Mouse (Mus musculus): Measurements from ENCODE around the gene Fnbp1l. TPM values are rescaled to one million over a fixed set of nuclear protein-coding genes. Genes with fewer than 3 reads are reported as not detected.
A peak's percentile ranks its signal among the peaks of the same experiment; 100 is the strongest.

The Fnbp1l gene
- polyA plus RNA-seq, 1 experiment from 2014 or later, result 147 TPM

DNA sequence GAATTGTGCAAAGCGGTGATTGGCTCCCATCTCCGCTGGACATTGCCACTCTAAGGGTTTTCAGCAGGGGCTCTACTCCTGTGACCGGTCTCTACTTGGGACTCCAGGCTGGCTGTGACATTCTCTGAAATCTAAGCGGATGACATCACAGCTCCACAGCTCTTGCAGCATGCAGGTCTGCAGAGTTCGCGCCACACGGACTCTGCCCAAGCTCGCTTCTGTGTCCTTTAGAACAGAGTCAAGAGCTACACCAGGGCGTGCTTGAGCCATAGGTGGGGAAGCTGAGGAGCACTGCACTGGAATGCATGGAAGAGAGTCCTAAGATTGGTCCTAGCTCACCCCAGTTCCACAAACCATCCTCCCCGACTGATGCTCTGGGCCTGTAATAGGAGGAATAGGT is 9.0 kb upstream of the Fnbp1l start:
- H3K9ac ChIP-seq (replicated peaks), result no peak overlapping the region
- H3K4me1 ChIP-seq, result no peaks in the 10 kb centered on the region
- 94% methylated on average over 10 of the region's 10 CpGs for WGBS
- H3K4me3 ChIP-seq (replicated peaks), result no peak overlapping the region
- H3K9me3 ChIP-seq (replicated peaks), result no peaks in the 10 kb centered on the region
- no peaks in the 10 kb centered on the region for H3K27me3 ChIP-seq (replicated peaks)
- no peak for ATAC-seq (ENCODE audit: low FRiP score)
- H3K4me2 ChIP-seq, result no peak overlapping the region
- no peaks in the 10 kb centered on the region for H3K36me3 ChIP-seq
- H3K27ac ChIP-seq (replicated peaks), result no peak overlapping the region

GRCm38 (mm10) chr3:122627846-122628245 is 8.3 kb upstream of the Fnbp1l start:
- H3K27ac ChIP-seq (replicated peaks), result no peak overlapping the region
- H3K4me1 ChIP-seq, result no peaks in the 10 kb centered on the region
- WGBS, result 86% methylated on average over 6 of the region's 6 CpGs
- H3K27me3 ChIP-seq (replicated peaks), result no peaks in the 10 kb centered on the region
- H3K9me3 ChIP-seq (replicated peaks), result no peaks in the 10 kb centered on the region
- H3K4me3 ChIP-seq (replicated peaks), result no peak overlapping the region
- ATAC-seq (ENCODE audit: low FRiP score), result no peak
- H3K9ac ChIP-seq (replicated peaks), result no peak overlapping the region
- H3K36me3 ChIP-seq, result no peaks in the 10 kb centered on the region
- no peak overlapping the region for H3K4me2 ChIP-seq

DNA sequence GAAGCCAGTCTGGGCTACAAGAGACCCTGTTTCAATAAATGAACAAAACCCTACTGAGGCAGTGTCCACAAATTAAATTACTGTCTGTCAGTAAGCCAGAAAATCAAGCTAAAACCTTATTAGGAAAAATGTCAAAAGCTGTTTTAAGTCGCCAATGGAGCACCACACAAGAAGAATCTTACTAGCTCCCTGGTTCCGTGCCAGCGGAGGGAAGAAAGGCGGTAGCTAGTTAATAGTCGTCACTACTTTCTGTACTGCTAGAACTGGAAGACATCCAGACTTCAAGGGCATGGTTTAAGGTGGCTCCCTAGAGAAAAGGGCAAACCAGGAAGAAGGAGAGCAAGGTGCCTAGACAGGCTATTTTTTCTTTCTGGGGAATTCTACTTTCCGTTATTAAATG is 5.1 kb upstream of the Fnbp1l start:
- 53% methylated on average over 6 of the region's 6 CpGs for WGBS
- Histone ChIP-seq H3K4me1 (peaks cover 11% of the 10 kb centered on the region), H3K27ac (replicated peaks) (no peak overlapping the region), H3K4me2 (no peak overlapping the region), H3K9ac (replicated peaks) (no peak overlapping the region), H3K4me3 (replicated peaks) (no peak overlapping the region), H3K27me3 (replicated peaks) (no peaks in the 10 kb centered on the region), H3K36me3 (no peaks in the 10 kb centered on the region), H3K9me3 (replicated peaks) (no peaks in the 10 kb centered on the region)
- ATAC-seq (ENCODE audit: low FRiP score), result no peak

- H3K36me3 ChIP-seq, result no peaks in the 10 kb centered on the region
- peak overlapping the region; percentile 88 for H3K4me2 ChIP-seq
- peak overlapping the region; percentile 96 for H3K4me3 ChIP-seq (replicated peaks)
- H3K9ac ChIP-seq (replicated peaks), result peak overlapping the region; percentile 100
- ATAC-seq (ENCODE audit: low FRiP score), result peak; percentile 46
- no peaks in the 10 kb centered on the region for H3K9me3 ChIP-seq (replicated peaks)
- H3K27me3 ChIP-seq (replicated peaks), result no peaks in the 10 kb centered on the region
- peaks cover 32% of the 10 kb centered on the region for H3K4me1 ChIP-seq
- H3K27ac ChIP-seq (replicated peaks), result peak overlapping the region; percentile 99
- WGBS, result under 1% methylated on average over 21 of the region's 21 CpGs
Observed at GRCm38 (mm10) chr3:122620285-122620931, 893 bp upstream of the Fnbp1l start.

DNA sequence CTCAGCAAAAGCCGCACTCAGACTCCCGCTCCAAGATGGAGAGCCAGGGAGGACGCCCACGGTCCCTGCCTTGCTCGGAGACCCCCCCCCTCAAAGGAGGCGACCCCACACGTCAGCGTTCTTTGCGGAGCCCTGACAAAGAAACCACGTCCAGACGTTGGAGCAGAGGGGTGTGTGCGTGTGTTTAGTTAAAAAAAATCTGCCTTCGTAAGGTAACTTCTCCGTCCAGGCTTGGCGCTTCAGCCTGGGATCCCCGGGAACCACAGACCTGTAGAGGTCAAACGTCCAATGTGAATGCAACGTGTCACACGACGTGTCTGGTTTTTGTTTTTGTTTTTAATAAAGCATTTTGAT is 393 bp upstream of the Fnbp1l start:
- peak overlapping the region; percentile 99 for H3K27ac ChIP-seq (replicated peaks)
- H3K36me3 ChIP-seq, result no peaks in the 10 kb centered on the region
- H3K4me2 ChIP-seq, result peak overlapping the region; percentile 88
- H3K4me1 ChIP-seq, result peaks cover 35% of the 10 kb centered on the region
- no peaks in the 10 kb centered on the region for H3K9me3 ChIP-seq (replicated peaks)
- peak; percentile 80 for ATAC-seq (ENCODE audit: low FRiP score)
- H3K4me3 ChIP-seq (replicated peaks), result peak overlapping the region; percentile 96
- WGBS, result under 1% methylated on average over 20 of the region's 20 CpGs
- peak overlapping the region; percentile 100 for H3K9ac ChIP-seq (replicated peaks)
- H3K27me3 ChIP-seq (replicated peaks), result no peaks in the 10 kb centered on the region

DNA sequence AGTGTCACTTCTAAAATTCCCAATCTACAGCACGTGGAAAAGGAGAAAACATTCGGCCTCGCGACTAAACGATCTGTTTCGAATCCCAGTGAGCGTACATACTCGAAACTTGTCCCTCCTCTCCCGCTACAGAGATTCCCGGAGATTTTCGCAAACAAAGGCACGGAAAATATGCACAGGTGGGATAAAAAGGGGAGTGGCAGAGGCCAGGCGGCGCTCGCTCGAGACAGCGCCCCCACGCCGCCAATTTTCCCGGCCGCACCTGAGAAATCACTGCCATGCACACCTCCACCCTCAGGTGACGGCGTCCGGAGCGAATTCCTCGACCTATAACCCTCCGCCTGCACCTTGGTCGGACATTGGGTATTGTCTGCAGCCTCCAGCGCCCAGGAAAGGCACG is 1.1 kb downstream of the Fnbp1l start:
- no peaks in the 10 kb centered on the region for H3K27me3 ChIP-seq (replicated peaks)
- H3K27ac ChIP-seq (replicated peaks), result peak overlapping the region; percentile 99
- H3K4me3 ChIP-seq (replicated peaks), result peak overlapping the region; percentile 96
- no peaks in the 10 kb centered on the region for H3K9me3 ChIP-seq (replicated peaks)
- H3K4me1 ChIP-seq, result peaks cover 41% of the 10 kb centered on the region
- peak; percentile 29 for ATAC-seq (ENCODE audit: low FRiP score)
- no peaks in the 10 kb centered on the region for H3K36me3 ChIP-seq
- H3K4me2 ChIP-seq, result peak overlapping the region; percentile 88
- WGBS, result under 1% methylated on average over 30 of the region's 30 CpGs
- H3K9ac ChIP-seq (replicated peaks), result peak overlapping the region; percentile 100

DNA sequence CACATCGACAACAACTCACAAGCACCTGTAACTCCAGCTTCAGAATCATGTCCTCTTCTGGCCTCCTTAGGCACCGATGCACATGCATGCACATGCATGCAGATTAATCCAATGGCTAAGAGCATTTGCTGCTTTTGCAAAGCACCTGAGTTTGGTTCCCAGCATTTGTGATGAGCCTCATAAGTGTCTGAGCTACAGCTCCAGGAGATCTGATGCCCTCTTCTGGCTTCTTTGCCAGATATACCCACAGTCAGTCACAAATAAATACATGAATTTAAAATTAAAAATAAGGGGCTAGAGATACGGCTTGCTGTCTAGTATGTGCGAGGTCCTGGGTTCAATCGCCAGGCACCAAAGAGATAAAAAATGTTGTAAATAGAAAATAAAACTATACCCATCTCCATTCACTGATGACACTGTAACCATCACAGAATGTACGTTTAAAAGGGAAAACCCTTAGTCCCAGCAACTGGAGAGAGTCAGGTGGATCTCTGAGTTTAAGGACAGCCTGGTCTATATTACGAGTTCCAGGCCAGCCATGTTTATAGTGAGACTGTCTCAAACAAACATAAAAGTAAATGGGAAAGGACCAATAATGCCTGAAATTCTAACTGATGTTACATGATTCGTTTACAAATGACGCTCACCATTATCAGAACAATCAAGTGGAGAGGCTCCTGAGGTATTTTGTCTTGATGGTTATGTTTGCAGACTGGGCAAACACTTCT is 1.7 kb downstream of the Fnbp1l start:
- H3K4me3 ChIP-seq (replicated peaks), result peak overlapping the region; percentile 96
- ATAC-seq (ENCODE audit: low FRiP score), result no peak
- no peaks in the 10 kb centered on the region for H3K27me3 ChIP-seq (replicated peaks)
- H3K9ac ChIP-seq (replicated peaks), result peak overlapping the region; percentile 100
- peak overlapping the region; percentile 88 for H3K4me2 ChIP-seq
- 36% methylated on average over 9 of the region's 9 CpGs for WGBS
- H3K36me3 ChIP-seq, result no peaks in the 10 kb centered on the region
- peaks cover 43% of the 10 kb centered on the region for H3K4me1 ChIP-seq
- peak overlapping the region; percentile 99 for H3K27ac ChIP-seq (replicated peaks)
- H3K9me3 ChIP-seq (replicated peaks), result no peaks in the 10 kb centered on the region

DNA sequence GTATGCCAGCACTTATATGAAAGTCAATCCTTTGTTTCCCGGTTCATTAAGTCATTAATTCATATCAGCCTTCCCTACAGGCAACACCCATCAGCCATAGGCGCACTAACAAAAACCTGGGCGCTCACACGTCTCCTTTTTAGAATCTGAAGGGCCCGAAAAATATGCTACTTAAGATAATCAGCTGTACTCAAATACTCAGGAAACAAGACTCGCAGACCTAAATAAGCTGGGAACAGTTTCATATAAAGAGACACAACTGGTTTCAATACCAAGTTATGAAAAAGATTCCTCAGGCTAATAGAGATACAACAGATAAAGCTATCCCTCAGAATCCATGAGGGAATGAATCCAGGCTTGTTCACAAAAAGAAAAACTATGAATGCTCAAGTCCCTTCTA is 7.0 kb downstream of the Fnbp1l start:
- H3K27me3 ChIP-seq (replicated peaks), result no peaks in the 10 kb centered on the region
- 76% methylated on average over 6 of the region's 6 CpGs for WGBS
- H3K4me1 ChIP-seq, result peaks cover 42% of the 10 kb centered on the region
- H3K27ac ChIP-seq (replicated peaks), result no peak overlapping the region
- no peaks in the 10 kb centered on the region for H3K9me3 ChIP-seq (replicated peaks)
- no peaks in the 10 kb centered on the region for H3K36me3 ChIP-seq
- H3K4me3 ChIP-seq (replicated peaks), result no peak overlapping the region
- no peak overlapping the region for H3K4me2 ChIP-seq
- no peak overlapping the region for H3K9ac ChIP-seq (replicated peaks)
- no peak for ATAC-seq (ENCODE audit: low FRiP score)

DNA sequence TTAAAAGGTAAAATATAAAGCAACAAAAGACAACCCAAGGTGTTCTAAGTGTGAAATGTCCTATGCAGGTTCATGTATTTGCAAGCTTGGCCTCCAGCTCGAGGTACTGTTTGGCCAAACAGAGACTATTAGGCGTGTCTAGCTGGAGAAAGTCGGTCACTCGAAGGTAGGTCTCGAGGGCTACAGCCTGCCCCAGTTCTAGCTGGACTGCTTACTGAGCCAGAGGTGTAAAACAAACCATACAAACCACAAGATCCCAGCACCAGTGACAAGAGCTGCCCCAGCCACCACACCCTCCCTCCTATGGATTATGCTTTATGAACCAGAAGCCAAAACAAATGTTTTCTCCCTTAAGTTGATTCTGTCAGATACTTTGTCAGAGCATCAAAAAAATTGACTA is 7.8 kb downstream of the Fnbp1l start:
- Histone ChIP-seq H3K36me3 (no peaks in the 10 kb centered on the region), H3K9me3 (replicated peaks) (no peaks in the 10 kb centered on the region), H3K27ac (replicated peaks) (no peak overlapping the region), H3K4me1 (peaks cover 36% of the 10 kb centered on the region), H3K4me2 (no peak overlapping the region), H3K9ac (replicated peaks) (no peak overlapping the region), H3K27me3 (replicated peaks) (no peaks in the 10 kb centered on the region), H3K4me3 (replicated peaks) (no peak overlapping the region)
- no peak for ATAC-seq (ENCODE audit: low FRiP score)
- WGBS, result 88% methylated on average over 5 of the region's 5 CpGs

DNA sequence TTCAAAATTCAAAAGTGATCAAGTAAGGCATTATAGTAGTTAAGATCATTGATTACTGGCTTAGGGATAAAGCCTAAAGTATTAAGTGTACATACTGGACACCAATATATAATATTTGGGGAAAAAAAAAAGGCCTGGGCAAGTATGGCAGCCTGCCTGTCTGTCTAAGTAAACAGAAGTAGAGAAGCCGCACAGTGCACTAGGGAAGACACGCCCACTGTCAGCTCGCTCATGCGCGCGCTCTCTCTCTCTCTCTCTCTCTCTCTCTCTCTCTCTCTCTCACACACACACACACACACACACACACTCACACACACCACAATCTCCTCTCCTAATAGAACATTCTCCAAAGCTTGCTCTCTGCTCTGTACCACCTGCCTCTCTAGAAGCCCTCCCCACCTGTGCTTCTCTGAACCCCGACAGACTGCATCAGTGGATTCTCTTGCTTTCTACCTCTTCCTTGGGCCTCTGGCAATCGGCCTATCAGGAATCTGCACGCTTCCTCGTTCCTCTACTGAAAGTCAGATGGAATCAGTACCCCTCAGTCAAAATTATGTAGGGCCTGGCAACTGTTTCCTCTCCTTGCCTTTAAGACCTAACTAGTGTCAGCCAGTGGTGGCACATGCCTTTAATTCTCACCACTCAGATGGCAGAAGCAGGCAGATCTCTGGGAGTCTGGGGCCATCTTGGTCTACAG is 13.3 kb downstream of the Fnbp1l start:
- Histone ChIP-seq H3K27ac (replicated peaks) (no peak overlapping the region), H3K4me1 (peaks cover 26% of the 10 kb centered on the region), H3K9me3 (replicated peaks) (no peaks in the 10 kb centered on the region), H3K4me2 (no peak overlapping the region), H3K36me3 (no peaks in the 10 kb centered on the region), H3K4me3 (replicated peaks) (no peak overlapping the region), H3K27me3 (replicated peaks) (no peaks in the 10 kb centered on the region), H3K9ac (replicated peaks) (no peak overlapping the region)
- no peak for ATAC-seq (ENCODE audit: low FRiP score)
- WGBS, result 82% methylated on average over 10 of the region's 10 CpGs

- H3K36me3 ChIP-seq, result no peaks in the 10 kb centered on the region
- H3K4me1 ChIP-seq, result peaks cover 28% of the 10 kb centered on the region
- no peak overlapping the region for H3K27ac ChIP-seq (replicated peaks)
- H3K27me3 ChIP-seq (replicated peaks), result no peaks in the 10 kb centered on the region
- WGBS, result 71% methylated on average over 4 of the region's 4 CpGs
- no peak overlapping the region for H3K4me3 ChIP-seq (replicated peaks)
- no peak overlapping the region for H3K9ac ChIP-seq (replicated peaks)
- no peak for ATAC-seq (ENCODE audit: low FRiP score)
- H3K4me2 ChIP-seq, result no peak overlapping the region
- H3K9me3 ChIP-seq (replicated peaks), result no peaks in the 10 kb centered on the region
Observed at GRCm38 (mm10) chr3:122603229-122603628, 16.3 kb downstream of the Fnbp1l start.

DNA sequence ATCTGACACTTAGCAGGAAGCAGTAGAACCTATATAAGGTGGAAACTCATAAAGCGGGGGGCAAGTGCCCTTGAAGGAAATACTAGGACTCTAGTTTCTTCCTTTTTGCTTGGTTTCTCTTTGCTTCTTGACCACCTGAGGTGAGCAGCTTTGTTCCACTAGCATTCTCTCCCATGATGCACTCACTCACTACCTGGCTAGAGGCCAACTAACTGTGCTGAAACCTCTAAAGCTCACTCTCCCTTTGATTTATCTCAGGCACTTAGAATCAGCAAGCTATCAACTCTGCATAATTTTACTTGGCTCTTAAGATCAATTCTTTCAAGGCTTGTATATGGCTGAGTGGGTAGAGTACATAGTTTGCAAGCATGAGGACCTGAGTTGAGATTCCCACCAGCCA is 17.1 kb downstream of the Fnbp1l start:
- no peak; the same call in 1 of the 2 replicates for ATAC-seq (ENCODE audit: low FRiP score)
- Histone ChIP-seq H3K27ac (replicated peaks) (no peak overlapping the region; the same call in 1 of the 2 replicates), H3K9ac (replicated peaks) (no peak overlapping the region), H3K4me3 (replicated peaks) (no peak overlapping the region), H3K4me1 (peaks cover 28% of the 10 kb centered on the region), H3K27me3 (replicated peaks) (no peaks in the 10 kb centered on the region), H3K36me3 (no peaks in the 10 kb centered on the region), H3K4me2 (no peak overlapping the region), H3K9me3 (replicated peaks) (no peaks in the 10 kb centered on the region)
- WGBS, result 96% methylated on average over 1 of the region's 1 CpGs

Data from neural tube, embryonic 15.5 days (tissue).